Mouse (Mus musculus) adrenal gland, adult 2 months (tissue): ENCODE measurements at regions not wholly inside any gene's neighbourhood (a gene's known extent, or its start where the extent isn't known, plus 50 kb on each side); places are given as distances from the start of the nearest gene placed in this dataset.

Experiments used
- DNase-seq: peaks from one replicate; pipeline ENCODE4 v3.0.0; 2021

- no peak for DNase-seq
Measured at GRCm38 (mm10) chr3:21963733-21964351, 112.6 kb upstream of the Tbl1xr1 start.

GRCm38 (mm10) chr3:21964438-21964837 is 112.0 kb upstream of the Tbl1xr1 start:
- no peak for DNase-seq

- DNase-seq = no peak
Measured at GRCm38 (mm10) chr3:21965556-21965955, 110.9 kb upstream of the Tbl1xr1 start.

- no peak for DNase-seq
Measured at GRCm38 (mm10) chr3:21971731-21972130, 104.7 kb upstream of the Tbl1xr1 start.

- DNase-seq = no peak
Measured at GRCm38 (mm10) chr3:21973153-21973552, 103.3 kb upstream of the Tbl1xr1 start.

GRCm38 (mm10) chr3:21973681-21974080 is 102.8 kb upstream of the Tbl1xr1 start:
- no peak for DNase-seq

- DNase-seq = no peak
Measured at GRCm38 (mm10) chr3:21974766-21975165, 101.7 kb upstream of the Tbl1xr1 start.

GRCm38 (mm10) chr3:21977775-21978174 is 98.7 kb upstream of the Tbl1xr1 start:
- no peak for DNase-seq

- no peak for DNase-seq
Measured at GRCm38 (mm10) chr3:21982991-21983390, 93.5 kb upstream of the Tbl1xr1 start.

- no peak for DNase-seq
Measured at GRCm38 (mm10) chr3:21983993-21984725, 92.3 kb upstream of the Tbl1xr1 start.

- DNase-seq = no peak
Measured at GRCm38 (mm10) chr3:21984807-21985206, 91.6 kb upstream of the Tbl1xr1 start.

GRCm38 (mm10) chr3:21986164-21986892 is 90.1 kb upstream of the Tbl1xr1 start:
- no peak for DNase-seq

GRCm38 (mm10) chr3:21986893-21987250 is 89.6 kb upstream of the Tbl1xr1 start:
- DNase-seq = no peak

- no peak for DNase-seq
Measured at GRCm38 (mm10) chr3:21987455-21988009, 88.9 kb upstream of the Tbl1xr1 start.

- DNase-seq = no peak
Measured at GRCm38 (mm10) chr3:21988010-21988531, 88.4 kb upstream of the Tbl1xr1 start.

GRCm38 (mm10) chr3:21990526-21990925 is 85.9 kb upstream of the Tbl1xr1 start:
- no peak for DNase-seq

- DNase-seq = no peak
Measured at GRCm38 (mm10) chr3:21991681-21992152, 84.7 kb upstream of the Tbl1xr1 start.

GRCm38 (mm10) chr3:21992203-21992602 is 84.2 kb upstream of the Tbl1xr1 start:
- no peak for DNase-seq

GRCm38 (mm10) chr3:21993961-21994360 is 82.5 kb upstream of the Tbl1xr1 start:
- DNase-seq = no peak

GRCm38 (mm10) chr3:21995566-21996391 is 80.7 kb upstream of the Tbl1xr1 start:
- peak; percentile 85 for DNase-seq

- DNase-seq = no peak
Measured at GRCm38 (mm10) chr3:21997387-21997786, 79.1 kb upstream of the Tbl1xr1 start.

- DNase-seq = no peak
Measured at GRCm38 (mm10) chr3:22005456-22005855, 71.0 kb upstream of the Tbl1xr1 start.
